ENCODE assay signal across 8 mouse cellular contexts in genomic region chr1:37419420-37419819, GRCm38 (mm10). TPM values are rescaled to one million over a fixed set of nuclear protein-coding genes. Genes with fewer than 3 reads are reported as not detected.
DNase-seq lines count a peak whose midpoint lies in the region; ATAC-seq lines count a peak whose summit lies in the region.

No protein-coding gene starts in this region.

- no peaks in the 10 kb centered on the region for H3K36me3 ChIP-seq in hindbrain, embryonic 11.5 days (ENCODE audit: control insufficient read depth, insufficient read depth, low read length)
- peaks cover 23% of the 10 kb centered on the region; the same call in 1 of the 2 replicates for H3K36me3 ChIP-seq in hindbrain, embryonic 16.5 days (ENCODE audit: control insufficient read depth, insufficient read depth, low read length)
- H3K36me3 ChIP-seq in liver, embryonic 12.5 days = peaks cover 65% of the 10 kb centered on the region
- H3K36me3 ChIP-seq in limb, embryonic 10.5 days = peaks cover 61% of the 10 kb centered on the region

- peak; percentile 52 for DNase-seq in hindbrain, embryonic 11.5 days (ENCODE audit: low spot score)
- peak; percentile 73 for DNase-seq in CD4-positive helper T cell, adult 2 months (ENCODE audit: low read depth, low spot score)
- peak; percentile 30 to 34 for DNase-seq in adrenal gland, adult 18-20 months (ENCODE audit: low spot score in 2 of 2)
- peak; percentile 33 for DNase-seq in retina, postnatal 7 days (ENCODE audit: low read depth, low spot score)
- DNase-seq in limb, embryonic 10.5 days (ENCODE audit: low spot score) = no peak

- 100% methylated on average over 1 of the region's 1 CpGs for WGBS in hindbrain, embryonic 11.5 days
- WGBS in hindbrain, embryonic 16.5 days = 96% methylated on average over 1 of the region's 1 CpGs
- 84% methylated on average over 1 of the region's 1 CpGs for WGBS in liver, embryonic 12.5 days (ENCODE audit: insufficient replicate concordance)
- 88% methylated on average over 1 of the region's 1 CpGs for WGBS in limb, embryonic 10.5 days

- H3K27me3 ChIP-seq in hindbrain, embryonic 11.5 days (ENCODE audit: control insufficient read depth, insufficient read depth, low read length) = no peaks in the 10 kb centered on the region
- no peaks in the 10 kb centered on the region for H3K27me3 ChIP-seq in hindbrain, embryonic 16.5 days (replicated peaks; ENCODE audit: control insufficient read depth, insufficient read depth, low read length)
- H3K27me3 ChIP-seq in liver, embryonic 12.5 days (replicated peaks) = no peaks in the 10 kb centered on the region
- no peaks in the 10 kb centered on the region for H3K27me3 ChIP-seq in limb, embryonic 10.5 days (ENCODE audit: low read depth, poor library complexity, severe bottlenecking)

- H3K27ac ChIP-seq in hindbrain, embryonic 11.5 days (ENCODE audit: low read depth, low read length) = no peak overlapping the region
- H3K27ac ChIP-seq in hindbrain, embryonic 16.5 days (ENCODE audit: low read depth, low read length) = no peak overlapping the region
- H3K27ac ChIP-seq in liver, embryonic 12.5 days = no peak overlapping the region
- no peak overlapping the region for H3K27ac ChIP-seq in limb, embryonic 10.5 days

- no peaks in the 10 kb centered on the region for H3K4me1 ChIP-seq in hindbrain, embryonic 11.5 days (replicated peaks; ENCODE audit: control insufficient read depth, insufficient read depth, low read length)
- no peaks in the 10 kb centered on the region for H3K4me1 ChIP-seq in hindbrain, embryonic 16.5 days (ENCODE audit: control insufficient read depth, insufficient read depth, low read depth, low read length)
- H3K4me1 ChIP-seq in liver, embryonic 12.5 days = peaks cover 4% of the 10 kb centered on the region; the same call in 1 of the 2 replicates
- H3K4me1 ChIP-seq in limb, embryonic 10.5 days = no peaks in the 10 kb centered on the region

- H3K4me2 ChIP-seq in hindbrain, embryonic 11.5 days (replicated peaks; ENCODE audit: low read depth, low read length) = no peak overlapping the region
- H3K4me2 ChIP-seq in hindbrain, embryonic 16.5 days (ENCODE audit: low read length) = no peak overlapping the region
- H3K4me2 ChIP-seq in liver, embryonic 12.5 days = no peak overlapping the region

- ATAC-seq in hindbrain, embryonic 11.5 days (ENCODE audit: low FRiP score) = no peak
- no peak for ATAC-seq in hindbrain, embryonic 16.5 days
- ATAC-seq in frontal cortex, adult (ENCODE audit: low TSS enrichment) = peak; percentile 54; the same call in 1 of the 2 replicates
- ATAC-seq in liver, embryonic 12.5 days = peak; percentile 49; the same call in 1 of the 2 replicates

- H3K4me3 ChIP-seq in hindbrain, embryonic 11.5 days (ENCODE audit: low read depth, low read length) = no peak overlapping the region
- H3K4me3 ChIP-seq in hindbrain, embryonic 16.5 days (ENCODE audit: low read length) = no peak overlapping the region
- no peak overlapping the region for H3K4me3 ChIP-seq in liver, embryonic 12.5 days
- H3K4me3 ChIP-seq in limb, embryonic 10.5 days = no peak overlapping the region

- H3K9ac ChIP-seq in hindbrain, embryonic 11.5 days (ENCODE audit: low read depth, low read length) = no peak overlapping the region
- no peak overlapping the region for H3K9ac ChIP-seq in hindbrain, embryonic 16.5 days (ENCODE audit: low read depth, low read length)
- H3K9ac ChIP-seq in liver, embryonic 12.5 days = no peak overlapping the region

- no peaks in the 10 kb centered on the region for H3K9me3 ChIP-seq in hindbrain, embryonic 11.5 days (ENCODE audit: control insufficient read depth, low read length)
- peaks cover 4% of the 10 kb centered on the region; the same call in 1 of the 2 replicates for H3K9me3 ChIP-seq in hindbrain, embryonic 16.5 days (ENCODE audit: control insufficient read depth, low read length)
- 0 out of 2 replicates have a peak, but pooled peaks cover 5% of the 10 kb centered on the region for H3K9me3 ChIP-seq in liver, embryonic 12.5 days (replicated peaks)
- H3K9me3 ChIP-seq in limb, embryonic 10.5 days (replicated peaks) = no peaks in the 10 kb centered on the region; the same call in 1 of the 2 replicates

RNA-seq across cellular contexts. Expression of gene Coa5, which starts 10.5 kb away (rescaled TPM):
- polyA plus RNA-seq in hindbrain, embryonic 11.5 days (2014; fragmentation: Nextera tagmentation; extraction: Ambion mirVana) = 56.8 and 58.2 TPM in 2 replicates
- 60.4 and 66.2 TPM in 2 replicates for polyA plus RNA-seq in hindbrain, embryonic 16.5 days (2015; fragmentation: Nextera tagmentation; extraction: Ambion mirVana)
- total RNA-seq in adrenal gland, adult 18-20 months (2021) = 100 to 1,000 TPM; 121 to 134 TPM
- polyA plus RNA-seq in liver, embryonic 12.5 days (2016; fragmentation: Nextera tagmentation; extraction: Ambion mirVana) = 53.6 TPM in 2 replicates
- 57.5 and 63.1 TPM in 2 replicates for polyA plus RNA-seq in limb, embryonic 10.5 days (2016; fragmentation: Nextera tagmentation; extraction: Ambion mirVana)

RNA-seq across cellular contexts. Expression of gene Unc50, which starts 10.5 kb away (rescaled TPM):
- polyA plus RNA-seq in hindbrain, embryonic 11.5 days (2014; fragmentation: Nextera tagmentation; extraction: Ambion mirVana) = 121 and 128 TPM in 2 replicates
- 122 and 127 TPM in 2 replicates for polyA plus RNA-seq in hindbrain, embryonic 16.5 days (2015; fragmentation: Nextera tagmentation; extraction: Ambion mirVana)
- total RNA-seq in adrenal gland, adult 18-20 months (2021) = 10 to 100 TPM; 61.0 to 72.3 TPM
- polyA plus RNA-seq in liver, embryonic 12.5 days (2016; fragmentation: Nextera tagmentation; extraction: Ambion mirVana) = 86.4 and 87.2 TPM in 2 replicates
- 102 and 115 TPM in 2 replicates for polyA plus RNA-seq in limb, embryonic 10.5 days (2016; fragmentation: Nextera tagmentation; extraction: Ambion mirVana)

Comparison
In these comparisons a context has a peak if more than half of its experiments do, and no peak if none do; other contexts are left out.
1. ATAC-seq: peak in frontal cortex, adult (single experiment) and liver, embryonic 12.5 days (single experiment); none in hindbrain, embryonic 11.5 days (single experiment) and hindbrain, embryonic 16.5 days (single experiment).